Mouse (Mus musculus): ENCODE results near the gene Bloc1s4.

- TF ChIP-seq POLR2A (IDR thresholded peaks at IDR 0.05; ENCODE audit: insufficient read depth, low read depth, low read length) (no peak), CTCF (IDR thresholded peaks at IDR 0.05; ENCODE audit: insufficient read depth, low read depth, low read length) (no peak)
Measured at GRCm38 (mm10) chr5:36791861-36792260, 43.4 kb upstream of the Bloc1s4 start.

Data from olfactory bulb, adult 2 months (tissue).